Mouse (Mus musculus): Measurements from ENCODE around the gene Ctnna3. TPM values are rescaled to one million over a fixed set of nuclear protein-coding genes. Genes with fewer than 3 reads are reported as not detected.

The Ctnna3 gene
- total and polyA plus RNA-seq, 2 experiments from 2014 or later: 18.6 to 62.6 TPM

DNA sequence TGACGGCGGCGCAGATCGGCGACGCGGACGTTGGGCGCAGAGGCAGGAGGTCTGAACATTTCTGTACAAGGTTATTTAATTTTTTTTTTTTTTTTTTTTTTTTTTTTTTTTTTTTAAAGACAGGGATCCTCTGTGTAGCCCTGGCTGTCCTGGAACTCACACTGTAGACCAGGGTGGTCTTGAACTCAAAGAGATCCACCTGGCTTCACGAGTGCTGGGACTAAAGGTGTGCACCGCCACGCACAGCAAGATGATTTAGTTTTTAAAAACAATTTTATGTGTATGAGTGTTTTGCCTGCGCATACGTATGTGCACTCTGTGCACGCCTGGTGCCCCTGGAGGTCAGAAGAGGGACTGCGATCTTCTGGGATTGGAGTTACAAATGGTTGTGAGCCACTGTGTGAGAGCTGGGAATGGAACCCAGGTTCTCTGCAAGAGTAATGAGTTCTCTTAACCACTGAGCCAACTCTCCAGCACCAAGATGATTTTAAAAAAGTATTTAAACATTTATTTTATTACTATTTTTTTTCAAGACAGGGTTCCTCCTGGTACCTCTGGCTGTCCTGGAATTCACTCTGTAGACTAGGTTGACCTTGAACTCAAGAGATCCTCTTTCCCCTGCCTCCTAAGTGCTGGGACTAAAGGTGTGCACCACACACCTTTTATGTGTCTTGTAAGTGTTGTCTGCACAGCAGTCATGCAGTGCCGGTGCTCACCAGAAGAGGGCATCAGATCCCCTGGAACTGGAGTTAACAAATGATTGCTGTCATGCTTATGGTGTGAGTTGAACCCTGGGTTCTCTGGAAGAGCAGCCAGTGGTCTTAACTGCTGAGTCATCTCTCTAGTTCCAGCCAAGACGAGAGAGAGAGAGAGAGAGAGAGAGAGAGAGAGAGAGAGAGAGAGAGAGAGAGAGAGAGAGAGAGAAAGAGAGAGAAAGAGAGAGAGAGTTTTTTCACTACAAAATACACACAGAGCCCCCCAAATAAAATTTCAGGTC, 7.9 kb upstream of the Ctnna3 start, which contains the start of gene Gm7075:
Gene Gm7075, minus strand, starts transcription at position 51 of the 997 bp plus-strand sequence.
- DNase-seq (ENCODE audit: low spot score) (no peak), ATAC-seq (ENCODE audit: insufficient read depth, low read depth) (no peak)
- H3K4me2 ChIP-seq (ENCODE audit: low read depth, low read length): no peak within 1 kb of the TSS
- TF ChIP-seq EP300 (IDR thresholded peaks at IDR 0.05; ENCODE audit: low read depth) (no peak), CTCF (IDR thresholded peaks at IDR 0.05; ENCODE audit: low read depth) (peak; percentile 48)
- H3K27ac ChIP-seq (ENCODE audit: low read depth): no peak within 1 kb of the TSS
- no peaks in the 10 kb centered on the region for H3K4me1 ChIP-seq (ENCODE audit: control insufficient read depth, insufficient read depth)
- H3K9ac ChIP-seq (replicated peaks; ENCODE audit: low read depth, low read length): no peak within 1 kb of the TSS
- no peaks in the 10 kb centered on the region for H3K9me3 ChIP-seq (replicated peaks; ENCODE audit: control insufficient read depth, low read length)
- H3K4me3 ChIP-seq (ENCODE audit: low read depth, low read length): no peak within 1 kb of the TSS
- no peaks in the 10 kb centered on the region for H3K27me3 ChIP-seq (ENCODE audit: control insufficient read depth, insufficient read depth, low read length)
- no peaks in the 10 kb centered on the region for H3K36me3 ChIP-seq (replicated peaks; ENCODE audit: control insufficient read depth, insufficient read depth, low read length)
- WGBS: 85% methylated on average over 18 of the region's 18 CpGs

DNA sequence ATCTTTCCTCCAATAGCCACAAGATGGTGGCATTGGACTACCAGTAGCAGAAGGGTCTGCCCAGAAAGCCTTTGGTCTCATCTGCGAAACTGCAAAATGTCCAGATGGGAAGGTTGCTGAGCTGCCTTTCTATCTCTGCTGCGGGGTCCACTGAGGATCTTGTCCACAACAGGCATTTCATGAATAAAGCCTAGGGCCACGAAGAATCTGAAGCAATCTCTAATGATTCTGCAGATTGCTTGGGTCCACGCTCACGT, 7.2 kb upstream of the Ctnna3 start:
- DNase-seq (ENCODE audit: low spot score) (no peak), ATAC-seq (ENCODE audit: insufficient read depth, low read depth) (no peak)
- Histone ChIP-seq H3K9ac (replicated peaks; ENCODE audit: low read depth, low read length) (no peak overlapping the region), H3K27me3 (ENCODE audit: control insufficient read depth, insufficient read depth, low read length) (no peaks in the 10 kb centered on the region), H3K36me3 (replicated peaks; ENCODE audit: control insufficient read depth, insufficient read depth, low read length) (no peaks in the 10 kb centered on the region), H3K4me2 (ENCODE audit: low read depth, low read length) (no peak overlapping the region), H3K9me3 (replicated peaks; ENCODE audit: control insufficient read depth, low read length) (no peaks in the 10 kb centered on the region), H3K27ac (ENCODE audit: low read depth) (no peak overlapping the region), H3K4me3 (ENCODE audit: low read depth, low read length) (no peak overlapping the region), H3K4me1 (ENCODE audit: control insufficient read depth, insufficient read depth) (no peaks in the 10 kb centered on the region)
- 83% methylated on average over 5 of the region's 5 CpGs for WGBS
- TF ChIP-seq CTCF (IDR thresholded peaks at IDR 0.05; ENCODE audit: low read depth): peak; percentile 51
- TF ChIP-seq EP300 (IDR thresholded peaks at IDR 0.05; ENCODE audit: low read depth): no peak

DNA sequence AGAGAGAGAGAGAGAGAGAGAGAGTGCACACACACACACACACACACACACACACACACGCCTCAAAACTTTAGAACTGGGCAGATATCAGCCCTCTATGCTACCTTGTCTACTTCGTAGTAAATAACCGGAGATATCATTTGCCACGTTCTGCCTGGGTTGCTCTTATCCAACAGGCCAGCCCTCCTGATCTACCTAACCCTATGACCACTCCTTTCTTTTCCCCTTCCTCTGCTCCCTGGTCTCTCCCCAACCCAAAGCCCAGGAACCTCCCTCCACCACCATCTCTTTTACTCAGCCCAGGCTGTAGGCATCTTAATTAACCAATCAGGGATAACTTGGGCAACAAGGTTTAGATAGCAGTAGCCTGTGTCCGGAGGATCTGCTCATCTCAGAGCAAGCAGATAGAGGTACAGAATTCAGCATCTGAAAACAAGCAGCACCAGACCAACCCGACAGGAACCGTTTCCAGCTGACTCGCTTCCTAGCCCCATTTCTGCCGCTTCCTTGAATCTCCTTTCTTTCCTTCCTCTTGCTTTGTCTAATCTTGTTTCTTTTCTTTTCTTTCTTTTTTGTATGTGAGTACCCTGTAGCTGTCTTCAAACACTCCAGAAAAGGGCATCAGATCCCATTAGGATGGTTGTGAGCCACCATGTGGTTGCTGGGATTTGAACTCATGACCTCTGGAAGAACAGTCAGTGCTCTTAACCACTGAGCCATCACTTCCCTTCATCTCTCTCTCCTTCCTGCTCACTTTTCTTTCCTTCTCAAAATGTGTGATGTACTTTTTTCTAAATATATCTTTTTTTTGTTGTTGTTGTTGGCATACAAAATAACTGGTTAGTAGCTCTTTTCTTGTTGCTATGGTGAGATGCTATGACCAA, 6.1 kb upstream of the Ctnna3 start:
- 79% methylated on average over 9 of the region's 9 CpGs for WGBS
- Histone ChIP-seq H3K9me3 (replicated peaks; ENCODE audit: control insufficient read depth, low read length) (no peaks in the 10 kb centered on the region), H3K9ac (replicated peaks; ENCODE audit: low read depth, low read length) (no peak overlapping the region), H3K36me3 (replicated peaks; ENCODE audit: control insufficient read depth, insufficient read depth, low read length) (no peaks in the 10 kb centered on the region), H3K4me2 (ENCODE audit: low read depth, low read length) (no peak overlapping the region), H3K27ac (ENCODE audit: low read depth) (no peak overlapping the region), H3K4me1 (ENCODE audit: control insufficient read depth, insufficient read depth) (no peaks in the 10 kb centered on the region), H3K27me3 (ENCODE audit: control insufficient read depth, insufficient read depth, low read length) (no peaks in the 10 kb centered on the region), H3K4me3 (ENCODE audit: low read depth, low read length) (no peak overlapping the region)
- DNase-seq (ENCODE audit: low spot score) (no peak), ATAC-seq (ENCODE audit: insufficient read depth, low read depth) (no peak)
- TF ChIP-seq CTCF (IDR thresholded peaks at IDR 0.05; ENCODE audit: low read depth) (no peak), EP300 (IDR thresholded peaks at IDR 0.05; ENCODE audit: low read depth) (no peak)

DNA sequence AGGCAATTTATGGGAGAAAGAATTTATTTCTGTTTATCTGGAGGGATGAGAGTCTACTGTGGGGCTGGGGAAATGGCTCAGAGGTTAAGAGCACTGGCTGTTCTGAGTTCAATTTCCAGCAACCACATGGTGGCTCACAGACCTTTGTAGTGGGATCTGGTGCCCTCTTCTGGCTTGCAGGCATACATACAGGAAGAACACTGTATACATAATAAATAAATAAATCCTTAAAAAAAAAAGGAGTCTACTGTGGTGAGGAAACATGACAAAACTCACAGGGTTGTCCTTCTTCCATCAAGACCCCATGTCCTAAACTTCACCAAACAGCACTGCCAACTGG, 5.5 kb upstream of the Ctnna3 start:
- Histone ChIP-seq H3K4me2 (ENCODE audit: low read depth, low read length) (no peak overlapping the region), H3K27ac (ENCODE audit: low read depth) (no peak overlapping the region), H3K4me1 (ENCODE audit: control insufficient read depth, insufficient read depth) (no peaks in the 10 kb centered on the region), H3K36me3 (replicated peaks; ENCODE audit: control insufficient read depth, insufficient read depth, low read length) (no peaks in the 10 kb centered on the region), H3K9me3 (replicated peaks; ENCODE audit: control insufficient read depth, low read length) (no peaks in the 10 kb centered on the region), H3K9ac (replicated peaks; ENCODE audit: low read depth, low read length) (no peak overlapping the region), H3K4me3 (ENCODE audit: low read depth, low read length) (no peak overlapping the region), H3K27me3 (ENCODE audit: control insufficient read depth, insufficient read depth, low read length) (no peaks in the 10 kb centered on the region)
- DNase-seq (ENCODE audit: low spot score): no peak
- TF ChIP-seq EP300 (IDR thresholded peaks at IDR 0.05; ENCODE audit: low read depth) (no peak), CTCF (IDR thresholded peaks at IDR 0.05; ENCODE audit: low read depth) (peak; percentile 56)
- ATAC-seq (ENCODE audit: insufficient read depth, low read depth): no peak

GRCm38 (mm10) chr10:63427146-63427545, 2.8 kb upstream of the Ctnna3 start:
- Histone ChIP-seq H3K4me2 (ENCODE audit: low read depth, low read length) (no peak overlapping the region), H3K4me3 (ENCODE audit: low read depth, low read length) (no peak overlapping the region), H3K4me1 (ENCODE audit: control insufficient read depth, insufficient read depth) (no peaks in the 10 kb centered on the region), H3K9ac (replicated peaks; ENCODE audit: low read depth, low read length) (no peak overlapping the region), H3K36me3 (replicated peaks; ENCODE audit: control insufficient read depth, insufficient read depth, low read length) (no peaks in the 10 kb centered on the region), H3K9me3 (replicated peaks; ENCODE audit: control insufficient read depth, low read length) (no peaks in the 10 kb centered on the region), H3K27ac (ENCODE audit: low read depth) (no peak overlapping the region), H3K27me3 (ENCODE audit: control insufficient read depth, insufficient read depth, low read length) (no peaks in the 10 kb centered on the region)
- no peak for TF ChIP-seq CTCF (IDR thresholded peaks at IDR 0.05; ENCODE audit: low read depth)
- no peak for TF ChIP-seq EP300 (IDR thresholded peaks at IDR 0.05; ENCODE audit: low read depth)
- ATAC-seq (ENCODE audit: insufficient read depth, low read depth) (no peak), DNase-seq (ENCODE audit: low spot score) (no peak)
- WGBS: 69% methylated on average over 8 of the region's 8 CpGs
